Mouse (Mus musculus) retina, postnatal 1 day (tissue): ENCODE measurements around the gene Scube1.

ENCODE experiments used
- DNase-seq: peaks from one replicate; pipeline ENCODE4 v3.0.0-alpha.2; 2012

Gene Scube1

DNA sequence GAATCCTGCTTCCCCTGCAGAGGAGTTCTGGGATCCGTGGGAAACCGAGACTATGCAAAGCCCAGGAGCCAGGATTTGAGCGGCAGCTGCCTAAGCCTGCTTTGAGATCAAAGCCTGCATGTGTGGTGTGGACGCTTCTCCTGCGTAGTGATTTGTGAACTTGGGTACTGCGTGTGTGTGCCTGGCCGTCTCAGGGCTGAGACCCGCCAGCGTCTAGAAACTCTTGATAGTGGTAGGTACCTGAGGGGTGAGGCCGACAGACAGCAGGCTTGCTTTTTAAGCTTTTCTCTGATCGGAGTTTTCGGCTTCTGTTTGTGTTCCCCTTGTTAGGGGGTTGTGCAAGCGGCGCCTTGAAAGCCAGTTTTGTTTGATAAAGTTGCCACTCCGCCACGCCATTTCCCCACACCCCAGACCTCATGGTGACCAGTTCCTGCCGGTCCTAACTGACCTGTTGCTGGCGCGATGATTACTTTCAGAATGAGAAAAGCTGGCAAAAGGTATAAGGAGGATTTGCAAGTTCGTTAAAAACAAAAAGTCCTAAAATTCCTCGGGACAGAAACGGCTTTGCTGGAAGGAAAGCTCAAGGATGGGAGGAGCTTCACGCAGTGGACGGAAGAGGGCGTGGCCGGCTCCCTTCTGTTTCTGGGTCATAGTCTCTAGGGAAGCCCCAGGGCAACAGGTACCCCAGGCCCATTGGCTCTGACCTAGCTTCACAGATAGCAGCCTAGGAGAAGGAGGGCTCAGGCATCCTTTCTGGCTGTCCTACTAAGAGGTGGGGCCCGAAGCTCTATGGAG is 160.8 kb downstream of the Scube1 start:
- peak; percentile 67 for DNase-seq

DNA sequence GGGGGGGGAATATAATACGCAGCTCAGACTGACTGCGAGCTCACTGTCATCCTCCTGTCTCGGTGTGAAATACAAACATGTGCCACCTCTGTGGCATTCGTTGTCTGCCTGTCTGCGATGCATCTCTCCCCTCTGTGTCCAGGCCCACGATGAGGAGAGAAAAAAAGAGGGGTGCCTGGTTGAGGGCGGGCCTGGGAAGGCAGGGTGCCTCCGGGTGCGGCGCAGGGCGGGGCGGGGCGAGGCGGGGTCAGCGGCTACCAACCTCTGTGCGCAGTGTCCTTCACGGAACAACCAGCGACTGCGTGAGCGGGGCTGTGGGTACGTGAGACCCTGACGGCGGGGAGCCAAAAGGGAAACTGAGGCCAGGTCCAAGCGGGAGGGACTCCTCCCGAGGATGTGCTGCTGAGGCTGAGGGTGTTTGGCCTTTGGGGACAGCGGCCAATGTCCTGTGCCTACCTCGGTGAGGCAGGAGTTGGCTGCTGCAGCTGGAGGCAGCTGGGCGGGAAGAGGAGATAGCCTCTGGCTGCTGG is 161.4 kb downstream of the Scube1 start, which contains the start of the genes Tspo and Mcat:
Tspo (plus strand) TSS at position 266 of the 530 bp plus-strand sequence.
Mcat (minus strand) TSS at position 461 of the 530 bp plus-strand sequence.
- peak; percentile 54 for DNase-seq

DNA sequence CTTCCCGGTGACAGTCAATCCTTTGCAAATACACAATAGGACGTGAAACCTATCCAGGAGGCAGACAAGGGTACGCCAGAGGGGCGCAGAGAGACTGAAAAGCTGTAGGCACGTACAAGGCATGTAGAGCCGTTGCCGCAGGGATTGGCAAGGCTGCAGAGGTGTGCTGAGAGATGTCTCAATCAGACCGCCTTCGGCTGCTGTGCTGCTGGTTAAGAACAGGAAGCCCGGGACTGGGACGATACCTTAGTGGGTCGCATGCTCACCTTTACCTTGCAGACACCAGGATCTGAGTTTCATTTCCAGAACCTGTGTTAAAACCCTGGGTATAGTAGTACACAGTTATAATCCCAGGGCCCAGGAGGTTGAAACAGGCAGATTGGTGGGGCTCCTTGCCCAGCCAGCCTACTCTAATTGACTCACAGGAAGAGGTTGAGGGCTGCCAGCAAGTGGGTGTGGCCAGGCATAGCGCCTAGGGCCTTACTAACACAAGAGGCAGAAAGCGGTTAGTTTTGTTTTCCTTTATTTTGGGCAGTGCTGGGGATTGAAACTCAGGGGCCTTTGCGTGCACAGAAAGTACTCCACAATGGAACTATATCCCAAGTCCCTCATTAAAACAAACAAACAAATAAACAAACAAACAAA is 162.1 kb downstream of the Scube1 start:
- DNase-seq = peak; percentile 51

DNA sequence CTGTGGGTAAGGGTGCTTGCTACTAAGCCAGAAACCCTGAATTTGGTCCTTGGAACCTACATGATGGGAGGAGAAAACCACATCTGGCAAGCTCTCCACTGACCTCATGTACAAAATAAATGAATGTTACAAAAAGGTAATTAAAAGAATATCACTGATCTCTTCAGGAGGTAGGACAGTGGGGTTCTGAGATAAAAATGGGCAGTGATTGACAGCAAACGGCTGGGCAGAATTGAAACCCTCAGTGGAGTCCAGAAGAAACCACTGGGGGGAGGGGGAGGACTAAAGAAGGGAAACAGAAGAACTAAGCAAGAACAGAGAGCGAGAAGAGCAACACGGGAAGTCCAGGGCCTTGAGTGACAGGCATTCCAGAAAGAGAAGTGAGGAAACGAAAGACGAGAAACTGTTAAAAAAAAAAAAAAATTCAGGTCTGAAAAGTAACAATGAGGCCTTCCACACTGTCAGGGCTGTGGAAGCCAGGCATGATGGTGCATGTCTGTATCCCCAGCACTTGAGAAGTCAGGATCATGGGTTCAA is 163.8 kb downstream of the Scube1 start:
- DNase-seq = no peak

DNA sequence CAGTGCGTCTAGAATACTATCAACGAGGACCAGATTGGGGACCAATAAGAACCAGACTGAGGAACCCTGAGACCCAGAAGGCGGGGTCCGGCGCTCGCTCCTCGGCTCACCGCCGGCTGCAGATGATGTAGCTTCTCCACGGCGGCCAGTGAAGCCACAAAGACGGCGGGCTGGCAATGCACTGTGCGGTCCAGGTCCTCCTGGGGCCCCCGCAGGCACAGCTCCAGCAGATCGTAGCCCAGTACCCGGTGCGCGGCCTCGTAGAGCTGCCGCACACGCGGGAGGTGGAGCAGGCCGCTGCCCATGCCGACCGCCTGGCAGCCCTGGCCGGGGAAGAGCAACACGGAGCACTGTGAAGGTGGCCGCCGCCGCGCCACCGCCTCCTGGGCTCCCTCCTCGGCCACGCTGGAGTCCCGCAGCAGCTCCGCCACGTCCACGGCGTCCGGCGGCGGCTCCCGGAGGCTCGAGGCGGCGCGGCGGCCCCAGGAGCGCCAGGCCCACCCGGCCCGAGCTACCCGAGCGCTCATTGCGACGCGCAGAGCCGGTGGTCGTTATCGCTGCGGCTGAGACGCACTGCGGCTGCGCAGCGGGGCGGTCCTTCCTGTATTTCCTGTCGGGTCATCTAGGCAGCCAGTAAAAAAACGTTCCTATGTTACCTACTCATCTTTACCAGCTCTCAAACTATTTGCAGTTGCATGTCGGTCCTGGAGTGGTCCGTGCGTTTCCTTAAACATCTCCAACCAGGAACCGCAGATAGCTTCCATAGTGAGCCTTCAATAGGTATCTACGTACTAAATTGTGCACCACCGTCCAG is 169.5 kb downstream of the Scube1 start:
- peak; percentile 93 for DNase-seq
